Mouse (Mus musculus): Measurements from ENCODE around the gene Abhd14b.
"Not testable (repeated sequence)": the region's sequence is repeated elsewhere in the genome, so short reads cannot be mapped to it uniquely, and the experiment has no call there.

The Abhd14b gene

DNA sequence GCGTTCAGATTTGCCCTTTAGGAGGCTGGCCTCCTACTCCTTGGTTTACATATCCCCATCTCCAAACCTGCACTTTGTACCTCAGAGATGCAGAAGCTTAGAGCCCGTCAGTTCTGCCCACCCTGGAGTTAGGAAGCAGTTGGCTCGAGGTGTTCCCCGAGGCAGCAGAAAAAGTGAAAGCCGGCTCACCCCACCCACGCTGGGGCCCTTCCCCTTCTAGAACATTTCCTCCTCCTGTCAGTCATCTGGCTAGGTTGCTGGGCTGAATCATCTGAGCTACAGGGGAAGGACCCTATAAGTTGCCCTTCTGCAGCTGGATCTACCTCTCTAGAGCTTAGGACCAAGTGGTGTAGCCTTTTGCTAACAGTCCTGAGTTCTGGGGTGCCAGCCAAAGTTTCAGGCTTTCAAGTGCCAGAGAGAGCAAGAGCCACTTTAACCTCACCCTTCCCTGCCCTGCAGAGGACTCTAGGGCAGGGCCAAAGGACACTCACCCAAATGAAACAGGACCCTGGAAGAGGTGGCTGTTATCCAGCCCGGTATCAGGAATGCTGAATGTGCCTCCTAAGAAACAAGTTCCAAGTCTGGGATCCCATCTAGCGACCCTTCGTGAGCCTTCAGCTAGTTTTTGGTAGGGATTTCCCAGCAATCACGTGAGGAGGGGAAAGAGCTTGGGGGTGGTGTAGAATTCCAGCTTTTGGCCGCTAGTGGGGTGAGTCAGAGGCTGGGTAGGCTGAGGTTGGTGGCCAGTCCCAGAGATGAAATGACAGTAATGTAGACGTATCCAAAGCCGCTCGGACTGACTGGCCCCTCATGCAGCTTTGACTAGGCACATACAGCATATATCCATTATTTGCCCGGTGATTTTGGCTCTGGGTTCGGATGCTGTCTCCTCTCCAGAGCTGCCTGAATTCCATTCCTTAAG, 29.0 kb downstream of the Abhd14b start:
- DNase-seq (ENCODE audit: low read depth) = peak; percentile 91

DNA sequence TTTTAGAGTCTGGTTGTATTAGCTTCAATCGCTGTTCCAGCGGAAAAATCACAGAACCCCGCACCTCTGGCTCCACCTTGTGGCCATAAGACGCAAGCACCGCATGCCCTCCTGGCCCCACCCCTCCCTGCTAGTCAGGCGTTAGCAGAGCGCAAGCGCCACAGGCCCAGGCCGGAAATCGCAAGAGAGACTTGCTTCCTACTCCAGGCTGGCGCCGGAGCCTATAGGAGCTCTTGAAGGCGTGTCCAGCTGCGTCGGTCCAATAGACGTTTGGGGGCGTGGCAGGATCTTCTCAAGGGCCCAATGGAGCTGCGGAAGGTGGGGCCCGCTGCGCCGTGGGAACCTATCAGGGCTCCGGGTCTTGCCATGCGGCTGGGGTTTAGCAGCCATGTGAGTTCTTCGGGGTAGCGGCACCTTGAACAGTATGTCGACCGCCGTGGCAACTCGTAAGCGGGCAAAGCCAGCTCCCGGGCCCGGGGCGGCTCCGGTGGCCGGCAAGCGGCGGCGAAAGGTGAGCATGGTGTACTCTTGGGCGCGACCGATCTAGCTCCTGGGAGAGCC, 29.7 kb downstream of the Abhd14b start, which contains the start of gene Parp3:
Gene Parp3, minus strand, starts transcription at position 26 of the 561 bp plus-strand sequence.
- DNase-seq (ENCODE audit: low read depth) = peak; percentile 99

DNA sequence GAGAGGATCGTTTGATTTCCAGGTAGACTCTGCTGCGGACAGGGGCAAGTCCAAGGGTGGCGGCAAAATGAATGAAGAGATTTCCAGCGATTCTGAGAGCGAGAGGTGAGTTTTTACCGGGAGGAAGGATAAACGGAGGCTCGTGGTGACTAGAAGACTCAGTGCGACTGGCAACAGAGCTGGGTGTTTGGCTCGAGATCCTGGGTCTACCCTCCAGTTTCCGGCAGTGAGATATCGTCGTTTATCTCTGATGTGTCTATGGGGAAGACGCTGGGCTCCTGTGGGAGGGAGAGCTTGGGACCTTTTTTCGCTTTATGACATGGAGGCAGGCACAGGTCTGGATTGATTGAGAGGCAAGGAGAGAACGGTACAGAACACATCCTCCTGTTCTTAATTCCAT, 30.4 kb downstream of the Abhd14b start:
- no peak for DNase-seq (ENCODE audit: low read depth)

DNA sequence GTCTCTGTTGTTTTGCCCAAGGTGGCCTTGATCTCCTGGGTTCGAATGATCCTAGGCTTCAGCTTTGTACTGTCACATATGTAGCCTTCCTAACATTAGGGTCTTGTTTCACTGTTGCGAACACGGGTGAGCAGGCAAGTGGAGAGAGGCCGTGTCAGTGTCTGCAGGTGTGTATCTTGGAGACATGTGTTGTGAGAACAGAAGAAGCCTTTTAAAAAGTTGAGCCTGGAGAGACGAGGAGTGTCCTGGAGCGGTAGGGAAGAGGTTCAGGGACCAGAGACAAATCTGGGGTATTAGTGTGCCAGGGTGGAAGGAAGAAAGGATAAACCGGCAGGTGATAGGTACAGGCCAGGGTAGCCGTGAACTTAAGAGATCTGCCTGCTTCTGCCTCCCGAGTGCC, 30.8 kb downstream of the Abhd14b start:
- DNase-seq (ENCODE audit: low read depth) = no peak

DNA sequence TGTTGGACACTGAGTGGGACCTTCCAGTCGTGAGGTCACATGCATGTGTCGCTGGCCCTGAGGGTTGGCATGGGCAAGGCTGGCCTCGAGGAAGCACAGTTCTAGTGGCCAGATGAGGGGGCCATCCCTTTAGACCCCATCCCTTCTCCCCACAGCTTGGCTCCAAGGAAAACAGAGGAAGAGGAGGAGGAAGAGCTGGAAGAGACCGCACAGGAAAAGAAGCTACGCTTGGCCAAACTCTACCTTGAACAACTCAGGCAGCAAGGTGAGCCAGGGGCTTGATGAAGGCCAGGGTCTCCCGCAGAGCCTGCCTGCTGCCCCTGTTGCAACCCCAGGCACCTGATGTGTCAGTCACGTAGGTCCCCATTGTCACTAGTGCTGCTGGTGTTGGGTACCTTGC, 33.3 kb downstream of the Abhd14b start:
- DNase-seq (ENCODE audit: low read depth) = no peak

DNA sequence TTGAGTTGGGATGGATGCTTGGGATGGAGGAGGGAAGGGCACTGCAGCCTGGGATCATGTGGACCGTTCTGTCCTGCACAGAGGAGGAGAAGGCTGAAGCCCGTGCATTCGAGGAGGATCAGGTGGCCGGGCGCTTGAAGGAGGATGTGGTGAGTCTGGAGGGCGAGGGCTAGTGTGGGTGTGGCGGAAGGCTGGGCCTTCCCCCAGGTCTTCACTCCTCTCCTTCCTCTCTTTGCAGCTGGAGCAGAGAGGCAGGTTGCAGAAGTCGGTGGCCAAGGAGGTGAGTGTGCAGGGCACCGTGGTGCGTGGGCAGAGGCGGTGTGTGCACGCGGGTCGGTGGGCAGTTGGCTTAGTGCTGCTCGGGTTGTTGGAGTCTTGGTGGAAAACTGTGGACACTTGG, 33.8 kb downstream of the Abhd14b start:
- no peak for DNase-seq (ENCODE audit: low read depth)

DNA sequence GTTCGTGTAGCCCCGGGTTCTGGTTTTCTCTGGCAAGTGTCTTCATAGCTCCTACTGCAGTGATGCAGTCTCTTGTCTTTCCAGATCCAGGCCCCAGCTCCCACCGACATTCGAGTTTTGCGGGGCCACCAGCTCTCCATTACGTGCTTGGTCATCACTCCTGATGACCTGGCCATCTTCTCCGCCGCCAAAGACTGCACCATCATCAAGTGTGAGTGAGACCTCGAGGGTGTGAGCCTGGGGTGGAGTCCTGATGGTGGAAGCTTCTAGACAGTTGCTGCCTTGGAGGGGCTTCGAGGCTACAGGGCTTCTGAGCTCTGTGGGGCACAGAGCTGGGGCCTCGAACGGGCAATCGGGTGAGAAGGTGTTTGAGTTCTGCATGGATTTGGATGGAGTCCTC, 34.4 kb downstream of the Abhd14b start:
- DNase-seq (ENCODE audit: low read depth) = no peak

DNA sequence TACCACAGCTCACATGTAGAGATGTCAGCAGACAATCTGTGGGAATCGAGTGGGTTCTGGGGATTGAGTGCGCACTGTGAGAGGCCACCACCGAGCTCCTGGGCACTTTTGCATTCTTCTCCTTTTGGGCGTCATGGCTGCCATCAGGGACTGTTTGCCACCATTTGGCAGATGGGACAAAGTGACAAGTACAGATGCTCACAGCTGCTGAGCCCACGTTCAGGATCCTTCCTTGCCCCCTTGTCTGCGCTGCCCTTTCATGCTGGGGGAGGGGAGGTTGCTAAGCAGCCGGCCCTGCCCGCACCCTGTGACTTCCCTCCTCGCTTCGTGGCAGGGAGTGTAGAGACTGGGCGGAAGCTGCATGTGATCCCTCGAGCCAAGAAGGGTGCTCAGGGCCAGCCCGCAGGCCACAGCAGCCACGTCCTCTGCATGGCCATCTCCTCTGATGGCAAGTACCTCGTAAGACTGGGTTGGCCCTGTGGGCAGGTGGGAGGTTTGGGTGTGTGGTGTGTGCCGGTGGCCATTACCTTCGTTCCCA, 35.4 kb downstream of the Abhd14b start:
- DNase-seq (ENCODE audit: low read depth) = no peak

DNA sequence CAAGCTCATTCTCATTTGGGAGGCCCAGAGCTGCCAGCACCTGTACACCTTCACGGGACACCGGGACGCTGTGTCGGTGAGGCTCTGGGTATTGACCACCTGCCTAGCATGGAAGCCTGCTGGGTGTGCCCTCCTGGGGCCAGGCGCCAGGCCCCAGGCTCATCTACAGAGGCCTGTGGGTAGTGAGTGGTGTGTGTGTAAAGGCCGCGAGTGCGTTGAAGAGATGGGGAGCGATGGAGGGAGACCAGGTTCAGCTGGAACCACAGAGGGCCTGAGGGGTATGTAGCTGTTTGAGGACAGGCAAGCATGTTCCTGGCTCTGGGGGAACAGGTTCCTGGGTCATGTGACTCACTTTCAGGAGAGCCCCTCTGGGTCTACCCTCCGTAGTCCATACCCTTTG, 35.9 kb downstream of the Abhd14b start:
- no peak for DNase-seq (ENCODE audit: low read depth)

DNA sequence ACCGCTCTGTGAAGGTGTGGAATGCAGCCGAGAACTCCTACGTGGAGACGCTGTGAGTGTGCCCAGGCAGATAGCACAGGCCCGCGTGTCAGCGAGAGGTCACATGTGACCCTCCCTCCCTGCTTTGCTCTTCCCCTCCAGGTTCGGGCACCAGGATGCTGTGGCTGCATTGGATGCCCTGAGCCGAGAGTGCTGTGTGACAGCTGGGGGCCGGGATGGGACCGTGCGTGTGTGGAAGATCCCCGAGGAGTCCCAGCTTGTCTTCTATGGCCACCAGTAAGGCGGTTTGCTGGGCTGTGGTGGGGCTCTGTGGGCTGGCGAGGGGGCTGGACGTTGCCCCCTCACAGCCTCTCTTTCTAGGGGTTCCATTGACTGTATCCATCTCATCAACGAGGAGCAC, 36.3 kb downstream of the Abhd14b start:
- DNase-seq (ENCODE audit: low read depth) = no peak

DNA sequence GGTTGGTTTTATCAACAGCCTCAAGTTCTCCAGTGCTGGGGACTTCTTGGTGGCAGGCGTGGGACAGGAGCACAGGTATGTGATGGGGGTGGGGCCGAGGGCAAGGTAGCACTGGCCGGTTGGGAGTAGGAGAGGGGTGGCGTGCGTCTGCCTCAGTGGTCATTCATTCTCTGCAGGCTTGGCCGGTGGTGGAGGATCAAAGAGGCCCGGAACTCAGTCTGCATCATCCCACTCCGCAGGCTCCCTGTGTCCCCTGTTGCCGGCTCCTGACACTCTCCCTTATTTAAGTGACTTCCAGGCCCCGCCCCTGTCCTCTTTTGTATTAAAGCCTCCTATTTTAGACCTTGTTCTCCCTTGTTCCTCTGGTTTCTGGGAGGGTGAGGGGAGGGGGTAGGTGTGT, 37.8 kb downstream of the Abhd14b start:
- no peak for DNase-seq (ENCODE audit: low read depth)

DNA sequence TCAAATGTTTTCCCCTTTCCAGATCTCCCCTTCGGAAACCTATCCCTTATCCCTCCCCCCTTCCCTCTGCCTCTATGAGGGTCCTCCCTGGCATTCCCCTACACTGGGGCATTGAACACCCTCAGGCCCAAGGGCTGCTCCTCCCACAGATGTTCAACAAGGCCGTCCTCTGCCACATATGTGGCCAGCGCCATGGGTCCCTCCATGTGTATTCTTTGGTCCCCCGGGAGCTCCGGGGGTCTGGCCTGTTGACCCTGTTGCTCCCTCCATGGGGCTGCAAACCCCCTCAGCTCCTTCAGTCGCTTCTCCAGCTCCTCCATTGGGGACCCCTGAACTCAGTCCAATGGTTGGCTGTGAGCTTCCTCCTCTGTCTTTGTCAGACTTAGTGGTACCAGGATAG, 40.3 kb downstream of the Abhd14b start:
- not testable (repeated sequence) for DNase-seq (ENCODE audit: low read depth)

DNA sequence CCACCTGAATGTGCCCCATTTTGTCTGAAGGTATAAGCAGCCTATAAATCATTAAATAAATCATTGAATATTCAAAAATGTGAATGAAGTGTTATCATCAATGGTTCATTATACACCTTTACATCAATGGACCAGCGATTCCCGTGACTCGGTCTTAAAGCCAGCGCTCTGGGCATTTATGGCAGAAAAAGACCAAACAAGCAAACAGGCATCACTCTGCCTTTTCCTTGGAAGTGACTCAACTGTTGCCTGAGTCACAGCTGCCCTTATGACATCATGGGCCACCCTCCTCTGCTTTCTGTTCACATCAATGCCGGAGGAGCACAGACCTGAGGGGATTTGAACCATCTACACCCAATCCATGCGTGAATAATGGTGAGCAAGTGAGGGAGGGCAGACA, 52.4 kb downstream of the Abhd14b start, which contains the start of gene Iqcf1:
Gene Iqcf1, plus strand, starts transcription at position 301 of the 400 bp plus-strand sequence.
- peak; percentile 19 for DNase-seq (ENCODE audit: low read depth)

DNA sequence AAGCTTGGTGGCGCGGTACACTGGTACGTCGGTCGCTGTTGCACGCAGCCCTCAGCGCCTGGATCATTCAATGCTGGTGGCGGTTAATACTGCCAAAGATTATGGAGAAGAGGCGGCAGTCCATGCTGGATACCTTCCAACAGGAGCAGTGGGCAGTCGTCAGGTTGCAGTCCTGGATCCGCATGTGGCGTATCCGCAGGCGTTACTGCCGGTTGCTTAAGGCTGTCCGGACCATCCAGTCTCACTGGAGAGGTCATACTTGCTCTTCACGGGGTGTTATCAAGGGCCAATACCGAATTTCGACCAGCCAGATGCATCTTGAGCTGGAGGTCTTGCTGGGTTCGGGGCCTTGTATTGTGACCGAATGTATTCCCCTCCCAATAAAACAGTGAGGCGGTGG, 54.6 kb downstream of the Abhd14b start:
- DNase-seq (ENCODE audit: low read depth) = no peak
